Mouse (Mus musculus): ENCODE data around the gene Myh7b. TPM values are rescaled to one million over a fixed set of nuclear protein-coding genes. Genes with fewer than 3 reads are reported as not detected.

Myh7b gene
- polyA plus RNA-seq, 1 experiment from 2014 or later: 0.66 TPM

DNA sequence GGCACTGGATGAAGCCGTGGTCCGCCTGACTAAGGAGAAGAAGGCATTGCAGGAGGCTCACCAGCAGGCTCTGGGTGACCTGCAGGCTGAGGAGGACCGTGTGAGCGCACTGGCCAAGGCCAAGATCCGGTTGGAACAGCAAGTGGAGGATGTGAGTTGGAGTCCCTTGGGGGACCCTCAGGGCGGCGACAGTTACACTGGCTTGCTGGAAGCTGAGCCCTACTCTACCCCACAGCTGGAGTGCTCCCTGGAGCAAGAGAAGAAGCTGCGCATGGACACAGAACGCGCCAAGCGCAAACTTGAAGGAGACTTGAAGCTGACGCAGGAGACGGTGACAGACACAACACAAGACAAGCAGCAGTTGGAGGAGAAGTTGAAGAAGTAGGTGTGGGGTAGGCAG is 17.5 kb downstream of the Myh7b start:
- Histone ChIP-seq H3K9me3 (no peaks in the 10 kb centered on the region), H3K4me1 (peaks cover 31% of the 10 kb centered on the region), H3K36me3 (replicated peaks) (peaks cover 23% of the 10 kb centered on the region), H3K9ac (no peak overlapping the region), H3K27me3 (peaks cover 85% of the 10 kb centered on the region), H3K27ac (no peak overlapping the region), H3K4me2 (0 out of 2 replicates have a peak overlapping the region, but pooled peaks have one; percentile 71), H3K4me3 (replicated peaks) (no peak overlapping the region)
- ATAC-seq (ENCODE audit: low FRiP score): no peak
- 79% methylated on average over 13 of the region's 13 CpGs for WGBS

DNA sequence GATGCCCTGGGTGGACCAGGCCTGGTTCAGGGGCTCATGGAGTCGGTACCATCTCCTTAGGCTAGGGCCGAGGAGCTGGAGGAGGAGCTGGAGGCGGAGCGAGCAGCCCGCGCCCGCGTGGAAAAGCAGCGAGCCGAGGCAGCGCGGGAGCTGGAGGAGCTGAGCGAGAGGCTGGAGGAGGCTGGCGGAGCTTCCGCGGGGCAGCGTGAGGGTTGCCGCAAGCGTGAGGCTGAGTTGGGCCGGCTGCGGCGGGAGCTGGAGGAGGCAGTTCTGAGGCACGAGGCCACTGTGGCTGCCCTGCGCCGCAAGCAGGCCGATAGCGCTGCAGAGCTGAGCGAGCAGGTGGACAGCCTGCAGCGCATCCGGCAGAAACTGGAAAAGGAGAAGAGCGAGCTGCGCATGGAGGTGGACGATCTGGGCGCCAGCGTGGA is 18.2 kb downstream of the Myh7b start:
- H3K9me3 ChIP-seq: no peaks in the 10 kb centered on the region
- H3K27ac ChIP-seq: no peak overlapping the region
- WGBS: 1% methylated on average over 35 of the region's 35 CpGs
- H3K9ac ChIP-seq: peak overlapping the region; percentile 53
- peak overlapping the region; percentile 71 for H3K4me2 ChIP-seq
- H3K4me1 ChIP-seq: peaks cover 31% of the 10 kb centered on the region
- H3K36me3 ChIP-seq (replicated peaks): peaks cover 31% of the 10 kb centered on the region
- H3K27me3 ChIP-seq: peaks cover 91% of the 10 kb centered on the region
- ATAC-seq (ENCODE audit: low FRiP score): peak; percentile 64; the same call in 1 of the 2 replicates
- H3K4me3 ChIP-seq (replicated peaks): peak overlapping the region; percentile 38

DNA sequence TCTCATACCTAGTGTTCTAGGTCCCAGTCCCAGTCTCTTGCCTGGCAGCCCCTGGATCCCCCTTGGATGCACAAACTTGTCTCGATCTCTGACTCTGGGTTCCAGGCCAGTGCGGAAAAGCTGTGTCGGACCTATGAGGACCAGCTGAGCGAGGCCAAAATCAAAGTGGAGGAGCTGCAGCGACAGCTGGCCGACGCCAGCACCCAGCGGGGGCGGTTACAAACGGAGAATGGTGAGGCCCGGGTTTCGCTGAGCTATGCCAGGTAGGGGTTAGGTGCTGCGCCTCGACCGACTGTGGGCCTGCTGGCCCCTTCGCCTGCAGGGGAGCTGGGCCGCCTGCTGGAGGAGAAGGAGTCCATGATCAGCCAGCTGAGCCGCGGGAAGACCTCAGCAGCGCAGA is 19.1 kb downstream of the Myh7b start:
- H3K27me3 ChIP-seq: peaks cover 87% of the 10 kb centered on the region
- no peak overlapping the region for H3K27ac ChIP-seq
- WGBS: 20% methylated on average over 20 of the region's 20 CpGs
- H3K9me3 ChIP-seq: no peaks in the 10 kb centered on the region
- no peak overlapping the region for H3K4me3 ChIP-seq (replicated peaks)
- 0 out of 2 replicates have a peak overlapping the region, but pooled peaks have one; percentile 5 for H3K9ac ChIP-seq
- peak overlapping the region; percentile 13; the same call in 1 of the 2 replicates for H3K4me2 ChIP-seq
- ATAC-seq (ENCODE audit: low FRiP score): no peak
- H3K36me3 ChIP-seq (replicated peaks): peaks cover 40% of the 10 kb centered on the region
- peaks cover 31% of the 10 kb centered on the region for H3K4me1 ChIP-seq

DNA sequence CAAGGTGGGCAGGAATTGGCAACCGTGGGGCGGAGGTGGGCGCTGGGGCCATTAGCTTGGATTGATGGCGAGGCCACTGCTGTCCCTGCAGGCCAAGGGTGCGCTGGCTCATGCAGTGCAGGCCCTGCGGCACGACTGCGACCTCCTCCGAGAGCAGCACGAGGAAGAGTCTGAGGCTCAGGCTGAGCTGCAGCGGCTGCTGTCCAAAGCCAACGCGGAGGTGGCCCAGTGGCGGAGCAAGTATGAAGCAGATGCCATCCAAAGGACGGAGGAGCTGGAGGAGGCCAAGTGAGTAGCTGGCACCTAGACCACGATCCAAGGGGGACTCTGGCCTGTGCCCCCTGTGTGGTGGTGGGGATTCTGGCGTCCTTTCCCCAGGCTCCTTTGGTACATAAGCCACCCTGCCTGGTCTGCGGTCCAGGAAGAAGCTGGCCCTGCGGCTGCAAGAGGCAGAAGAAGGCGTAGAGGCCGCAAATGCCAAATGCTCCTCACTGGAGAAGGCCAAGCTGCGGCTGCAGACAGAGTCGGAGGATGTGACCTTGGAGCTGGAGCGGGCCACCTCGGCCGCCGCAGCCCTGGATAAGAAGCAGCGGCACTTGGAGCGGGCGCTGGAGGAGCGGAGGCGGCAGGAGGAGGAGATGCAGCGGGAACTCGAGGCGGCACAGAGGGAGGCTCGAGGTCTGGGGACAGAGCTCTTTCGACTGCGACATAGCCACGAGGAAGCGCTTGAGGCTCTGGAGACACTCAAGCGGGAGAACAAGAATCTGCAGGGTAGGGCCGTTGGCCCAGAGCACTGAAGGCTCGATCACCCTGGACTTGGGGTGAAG is 19.8 kb downstream of the Myh7b start:
- H3K9me3 ChIP-seq: no peaks in the 10 kb centered on the region
- no peak overlapping the region for H3K4me3 ChIP-seq (replicated peaks)
- peaks cover 31% of the 10 kb centered on the region for H3K4me1 ChIP-seq
- H3K27me3 ChIP-seq: peaks cover 81% of the 10 kb centered on the region
- ATAC-seq (ENCODE audit: low FRiP score): no peak
- WGBS: 18% methylated on average over 43 of the region's 43 CpGs
- peaks cover 46% of the 10 kb centered on the region for H3K36me3 ChIP-seq (replicated peaks)
- H3K9ac ChIP-seq: peak overlapping the region; percentile 5
- H3K4me2 ChIP-seq: 0 out of 2 replicates have a peak overlapping the region, but pooled peaks have one; percentile 13
- no peak overlapping the region for H3K27ac ChIP-seq

DNA sequence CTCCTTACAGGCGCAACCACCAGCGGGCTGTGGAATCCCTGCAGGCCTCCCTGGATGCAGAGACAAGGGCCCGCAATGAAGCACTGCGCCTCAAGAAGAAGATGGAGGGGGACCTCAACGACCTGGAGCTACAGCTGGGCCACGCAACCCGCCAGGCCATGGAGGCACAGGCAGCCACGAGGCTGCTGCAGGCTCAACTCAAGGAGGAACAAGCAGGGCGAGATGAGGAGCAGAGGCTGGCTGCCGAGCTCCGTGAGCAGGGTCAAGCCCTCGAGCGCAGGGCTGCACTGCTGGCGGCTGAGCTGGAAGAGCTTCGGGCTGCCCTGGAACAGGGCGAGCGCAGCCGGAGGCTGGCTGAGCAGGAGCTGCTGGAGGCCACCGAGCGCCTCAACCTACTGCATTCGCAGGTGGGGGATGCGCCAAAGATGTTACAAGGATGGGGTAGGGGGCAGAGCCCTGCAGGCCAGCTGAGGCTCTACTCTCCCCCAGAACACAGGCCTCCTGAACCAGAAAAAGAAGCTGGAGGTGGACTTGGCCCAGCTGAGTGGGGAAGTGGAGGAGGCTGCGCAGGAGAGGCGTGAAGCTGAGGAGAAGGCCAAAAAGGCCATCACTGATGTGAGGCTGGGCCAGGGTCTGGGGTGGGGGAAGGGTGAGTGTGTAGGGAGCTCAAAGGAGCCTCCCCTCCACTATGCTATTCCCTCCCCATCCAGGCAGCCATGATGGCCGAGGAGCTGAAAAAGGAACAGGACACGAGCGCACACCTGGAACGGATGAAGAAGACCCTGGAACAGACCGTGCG is 21.3 kb downstream of the Myh7b start:
- Histone ChIP-seq H3K4me3 (replicated peaks) (no peak overlapping the region), H3K27me3 (peaks cover 68% of the 10 kb centered on the region), H3K9ac (no peak overlapping the region), H3K36me3 (replicated peaks) (peaks cover 62% of the 10 kb centered on the region), H3K4me2 (no peak overlapping the region), H3K9me3 (no peaks in the 10 kb centered on the region), H3K4me1 (peaks cover 26% of the 10 kb centered on the region), H3K27ac (no peak overlapping the region)
- 65% methylated on average over 30 of the region's 30 CpGs for WGBS
- ATAC-seq (ENCODE audit: low FRiP score): no peak

DNA sequence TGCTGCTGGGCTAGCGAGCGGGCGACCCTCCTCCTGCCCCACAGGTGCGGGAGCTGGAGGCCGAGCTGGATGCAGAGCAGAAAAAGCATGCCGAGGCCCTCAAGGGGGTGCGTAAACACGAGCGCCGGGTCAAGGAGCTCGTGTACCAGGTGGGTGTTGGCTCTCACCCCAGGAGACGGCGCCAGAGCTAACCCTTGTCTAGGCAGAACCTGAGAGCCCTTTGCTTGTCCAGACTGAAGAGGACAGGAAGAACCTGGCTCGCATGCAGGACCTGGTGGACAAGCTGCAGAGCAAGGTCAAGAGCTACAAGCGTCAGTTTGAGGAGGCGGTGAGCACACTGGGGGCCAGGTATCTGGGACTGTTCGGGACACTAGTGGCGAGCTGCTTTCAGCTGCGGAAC is 22.1 kb downstream of the Myh7b start:
- no peak for ATAC-seq (ENCODE audit: low FRiP score)
- WGBS: 65% methylated on average over 19 of the region's 19 CpGs
- no peak overlapping the region for H3K4me2 ChIP-seq

DNA sequence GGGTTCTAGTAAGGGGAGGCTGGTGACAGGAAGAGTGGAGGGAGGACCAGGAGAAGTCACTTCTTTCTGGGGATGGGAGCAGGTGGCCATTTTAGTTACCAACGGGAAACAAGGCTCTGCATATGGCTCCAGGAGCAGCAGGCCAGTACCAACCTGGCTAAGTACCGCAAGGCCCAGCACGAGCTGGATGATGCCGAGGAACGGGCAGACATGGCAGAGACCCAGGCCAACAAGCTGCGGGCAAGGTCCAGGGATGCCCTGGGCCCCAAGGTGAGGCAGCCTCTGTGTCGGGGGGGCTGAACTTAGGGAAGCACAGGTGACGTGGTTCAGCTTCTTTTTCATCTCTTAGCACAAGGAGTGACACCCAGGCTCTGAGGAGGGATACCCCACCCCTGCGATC is 22.7 kb downstream of the Myh7b start:
- ATAC-seq (ENCODE audit: low FRiP score): no peak
- Histone ChIP-seq H3K9me3 (no peaks in the 10 kb centered on the region), H3K9ac (no peak overlapping the region), H3K4me2 (no peak overlapping the region), H3K27me3 (peaks cover 54% of the 10 kb centered on the region), H3K4me3 (replicated peaks) (no peak overlapping the region), H3K27ac (no peak overlapping the region), H3K4me1 (peaks cover 26% of the 10 kb centered on the region), H3K36me3 (replicated peaks) (peaks cover 72% of the 10 kb centered on the region)
- 92% methylated on average over 9 of the region's 9 CpGs for WGBS

More for the DNA sequence above, 22.1 kb downstream of the Myh7b start:
- Histone ChIP-seq H3K4me1 (peaks cover 26% of the 10 kb centered on the region), H3K9me3 (no peaks in the 10 kb centered on the region), H3K4me3 (replicated peaks) (no peak overlapping the region), H3K27me3 (peaks cover 60% of the 10 kb centered on the region), H3K9ac (no peak overlapping the region), H3K27ac (no peak overlapping the region), H3K36me3 (replicated peaks) (peaks cover 69% of the 10 kb centered on the region)

DNA sequence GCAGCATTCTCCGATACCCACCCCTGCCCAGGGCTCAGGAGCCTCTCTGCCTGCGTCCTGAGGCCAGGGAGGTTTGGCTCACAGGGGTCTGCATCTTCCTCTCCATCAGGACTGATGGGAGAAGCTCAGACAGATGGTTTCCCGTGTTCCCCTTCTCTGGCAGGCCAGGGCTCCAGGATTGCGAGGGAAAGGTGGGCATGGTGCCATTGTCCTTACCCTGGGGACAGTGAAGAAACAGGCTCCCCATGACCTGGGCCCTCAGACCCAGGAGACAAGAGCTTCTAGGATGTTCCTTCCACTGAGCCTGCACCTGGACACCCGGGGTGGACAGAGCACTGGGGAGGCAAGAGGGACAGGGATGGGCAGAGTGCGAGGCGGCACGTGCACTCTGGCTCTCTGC is 23.6 kb downstream of the Myh7b start:
- H3K4me1 ChIP-seq: peaks cover 20% of the 10 kb centered on the region
- peaks cover 80% of the 10 kb centered on the region for H3K36me3 ChIP-seq (replicated peaks)
- H3K4me2 ChIP-seq: no peak overlapping the region
- H3K9ac ChIP-seq: no peak overlapping the region
- WGBS: 93% methylated on average over 8 of the region's 8 CpGs
- H3K27me3 ChIP-seq: peaks cover 46% of the 10 kb centered on the region
- H3K27ac ChIP-seq: no peak overlapping the region
- no peak overlapping the region for H3K4me3 ChIP-seq (replicated peaks)
- no peaks in the 10 kb centered on the region for H3K9me3 ChIP-seq
- ATAC-seq (ENCODE audit: low FRiP score): no peak

DNA sequence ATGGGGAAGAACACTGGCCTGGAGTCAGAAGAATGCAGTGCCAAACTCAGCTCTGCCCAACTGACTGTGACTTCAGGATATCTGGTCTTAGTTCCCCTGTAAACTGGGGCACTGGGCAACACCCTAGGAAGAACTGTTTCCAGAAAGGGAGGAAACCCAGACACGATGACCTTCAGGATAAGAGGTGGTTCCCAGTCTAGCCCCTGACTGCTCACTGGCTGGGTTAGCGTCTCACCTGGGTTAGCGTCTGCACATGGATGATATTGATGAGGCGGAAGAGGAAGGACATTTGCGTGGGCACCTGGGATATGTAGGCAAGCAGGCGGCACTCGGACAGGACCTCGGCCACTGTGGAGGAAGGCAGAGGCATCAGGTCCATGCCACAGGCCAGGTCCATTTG is 24.9 kb downstream of the Myh7b start:
- H3K4me1 ChIP-seq: peaks cover 9% of the 10 kb centered on the region
- H3K27me3 ChIP-seq: peaks cover 32% of the 10 kb centered on the region
- H3K9ac ChIP-seq: no peak overlapping the region
- no peak overlapping the region for H3K4me2 ChIP-seq
- ATAC-seq (ENCODE audit: low FRiP score): no peak
- H3K27ac ChIP-seq: no peak overlapping the region
- H3K36me3 ChIP-seq (replicated peaks): peaks cover 94% of the 10 kb centered on the region
- H3K9me3 ChIP-seq: no peaks in the 10 kb centered on the region
- no peak overlapping the region for H3K4me3 ChIP-seq (replicated peaks)
- 94% methylated on average over 8 of the region's 8 CpGs for WGBS

DNA sequence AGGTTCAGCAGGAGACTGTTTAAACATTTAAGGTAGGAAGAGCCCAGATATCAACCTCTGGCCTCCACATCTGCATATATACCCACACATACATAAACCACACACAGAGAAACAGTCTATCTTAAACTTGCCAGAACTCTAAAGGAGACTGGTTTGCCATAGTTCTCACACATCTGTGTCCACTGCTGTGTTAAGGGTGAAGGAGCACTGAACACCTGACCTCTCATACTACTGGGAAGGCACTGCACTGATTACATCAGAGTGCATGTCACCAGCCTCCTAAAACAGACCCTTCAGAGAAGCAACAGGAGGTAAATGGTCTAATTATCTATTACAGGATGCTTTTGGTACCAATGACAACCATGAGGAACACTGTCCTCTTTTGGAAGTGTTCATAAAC is 25.9 kb downstream of the Myh7b start:
- peaks cover 96% of the 10 kb centered on the region for H3K36me3 ChIP-seq (replicated peaks)
- peaks cover 22% of the 10 kb centered on the region for H3K27me3 ChIP-seq
- H3K4me3 ChIP-seq (replicated peaks): no peak overlapping the region
- H3K4me2 ChIP-seq: no peak overlapping the region
- no peak for ATAC-seq (ENCODE audit: low FRiP score)
- H3K9ac ChIP-seq: no peak overlapping the region
- no peak overlapping the region for H3K27ac ChIP-seq
- H3K9me3 ChIP-seq: no peaks in the 10 kb centered on the region
- peaks cover 4% of the 10 kb centered on the region; the same call in 1 of the 2 replicates for H3K4me1 ChIP-seq

DNA sequence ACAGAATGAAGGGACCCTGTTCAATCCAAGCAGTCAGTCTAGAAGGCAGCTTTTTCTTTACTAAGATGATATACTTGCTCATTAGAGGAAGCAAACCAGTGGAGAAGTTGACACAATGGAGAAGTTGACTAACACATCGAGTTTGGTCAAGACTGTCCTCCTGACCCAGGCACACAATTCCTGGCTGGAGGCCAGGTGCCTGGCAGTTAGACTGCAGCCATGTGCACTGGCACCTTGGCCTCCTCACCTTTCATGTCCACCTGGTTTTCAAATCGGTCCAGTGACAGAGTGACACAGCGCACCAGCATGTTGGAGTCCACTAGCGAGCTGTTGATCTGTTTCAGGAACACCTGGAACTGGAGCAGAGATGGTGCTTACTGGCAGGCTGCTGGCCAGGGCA is 26.4 kb downstream of the Myh7b start:
- Histone ChIP-seq H3K27me3 (peaks cover 17% of the 10 kb centered on the region), H3K36me3 (replicated peaks) (peaks cover 96% of the 10 kb centered on the region), H3K4me1 (peaks cover 4% of the 10 kb centered on the region; the same call in 1 of the 2 replicates), H3K9ac (no peak overlapping the region), H3K9me3 (no peaks in the 10 kb centered on the region), H3K27ac (no peak overlapping the region), H3K4me2 (no peak overlapping the region), H3K4me3 (replicated peaks) (no peak overlapping the region)
- 96% methylated on average over 4 of the region's 4 CpGs for WGBS
- no peak for ATAC-seq (ENCODE audit: low FRiP score)

DNA sequence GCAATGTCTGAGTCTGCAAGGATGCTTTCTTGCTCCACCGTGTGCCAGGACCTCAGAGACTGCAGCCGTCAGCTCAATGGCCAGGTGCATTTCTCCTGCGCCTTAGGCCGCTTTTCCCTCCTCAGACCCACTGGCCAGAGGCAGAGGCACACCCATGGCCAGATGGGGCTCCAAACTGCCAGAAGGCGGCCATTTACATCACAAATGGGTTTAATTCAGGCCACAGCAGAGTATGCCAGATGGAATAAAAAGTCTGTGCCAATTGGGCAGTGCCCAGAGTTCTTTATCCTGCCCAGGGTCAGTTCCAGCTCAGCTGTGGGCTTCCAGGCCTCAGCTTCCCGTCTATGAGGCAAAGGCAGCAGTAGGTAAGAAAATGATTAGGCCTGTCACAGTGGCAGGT is 29.6 kb downstream of the Myh7b start:
- 90% methylated on average over 6 of the region's 6 CpGs for WGBS
- no peak for ATAC-seq (ENCODE audit: low FRiP score)

More for the DNA sequence above, 29.6 kb downstream of the Myh7b start:
- peaks cover 4% of the 10 kb centered on the region; the same call in 1 of the 2 replicates for H3K4me1 ChIP-seq
- H3K27ac ChIP-seq: no peak overlapping the region
- no peak overlapping the region for H3K4me2 ChIP-seq
- no peaks in the 10 kb centered on the region for H3K27me3 ChIP-seq
- H3K9me3 ChIP-seq: no peaks in the 10 kb centered on the region
- peaks cover 95% of the 10 kb centered on the region for H3K36me3 ChIP-seq (replicated peaks)
- no peak overlapping the region for H3K9ac ChIP-seq
- no peak overlapping the region for H3K4me3 ChIP-seq (replicated peaks)
